Mouse (Mus musculus): ENCODE results near the gene Rora. TPM values are rescaled to one million over a fixed set of nuclear protein-coding genes. Genes with fewer than 3 reads are reported as not detected.
A peak's percentile ranks its signal among the peaks of the same experiment; 100 is the strongest.

Gene Rora
- polyA plus RNA-seq, 1 experiment from 2014 or later, result 6.0 TPM

- Histone ChIP-seq H3K9ac (no peak overlapping the region), H3K27ac (replicated peaks) (no peak overlapping the region), H3K4me2 (no peak overlapping the region), H3K4me1 (replicated peaks) (no peaks in the 10 kb centered on the region), H3K36me3 (replicated peaks) (no peaks in the 10 kb centered on the region), H3K27me3 (no peaks in the 10 kb centered on the region), H3K4me3 (replicated peaks) (no peak overlapping the region), H3K9me3 (replicated peaks) (no peaks in the 10 kb centered on the region)
- no peak for ATAC-seq (ENCODE audit: insufficient read depth)
- WGBS (ENCODE audit: insufficient replicate concordance), result 53% methylated on average over 10 of the region's 10 CpGs
These were observed 623.7 kb downstream of the Rora start for GRCm38 (mm10) chr9:69277256-69277655.

- Histone ChIP-seq H3K27me3 (peaks cover 16% of the 10 kb centered on the region), H3K4me3 (replicated peaks) (no peak overlapping the region), H3K9me3 (replicated peaks) (no peaks in the 10 kb centered on the region), H3K4me1 (replicated peaks) (no peaks in the 10 kb centered on the region), H3K9ac (no peak overlapping the region), H3K36me3 (replicated peaks) (no peaks in the 10 kb centered on the region), H3K4me2 (no peak overlapping the region), H3K27ac (replicated peaks) (no peak overlapping the region)
- no peak for ATAC-seq (ENCODE audit: insufficient read depth)
- 61% methylated on average over 3 of the region's 3 CpGs for WGBS (ENCODE audit: insufficient replicate concordance)
These were observed 631.4 kb downstream of the Rora start for GRCm38 (mm10) chr9:69285011-69285410.

GRCm38 (mm10) chr9:69288113-69288512, 634.5 kb downstream of the Rora start:
- no peak for ATAC-seq (ENCODE audit: insufficient read depth)
- Histone ChIP-seq H3K27me3 (peaks cover 47% of the 10 kb centered on the region), H3K27ac (replicated peaks) (no peak overlapping the region), H3K4me1 (replicated peaks) (0 out of 2 replicates have a peak, but pooled peaks cover 3% of the 10 kb centered on the region), H3K4me3 (replicated peaks) (no peak overlapping the region), H3K4me2 (no peak overlapping the region), H3K9me3 (replicated peaks) (no peaks in the 10 kb centered on the region), H3K9ac (no peak overlapping the region), H3K36me3 (replicated peaks) (no peaks in the 10 kb centered on the region)
- WGBS (ENCODE audit: insufficient replicate concordance), result 43% methylated on average over 1 of the region's 1 CpGs

GRCm38 (mm10) chr9:69288586-69288985, 635.0 kb downstream of the Rora start:
- H3K4me2 ChIP-seq, result peak overlapping the region; percentile 69; the same call in 1 of the 2 replicates
- H3K4me3 ChIP-seq (replicated peaks), result no peak overlapping the region
- 40% methylated on average over 5 of the region's 5 CpGs for WGBS (ENCODE audit: insufficient replicate concordance)
- no peaks in the 10 kb centered on the region for H3K9me3 ChIP-seq (replicated peaks)
- no peak overlapping the region for H3K27ac ChIP-seq (replicated peaks)
- H3K36me3 ChIP-seq (replicated peaks), result no peaks in the 10 kb centered on the region
- 0 out of 2 replicates have a peak, but pooled peaks cover 3% of the 10 kb centered on the region for H3K4me1 ChIP-seq (replicated peaks)
- no peak for ATAC-seq (ENCODE audit: insufficient read depth)
- H3K27me3 ChIP-seq, result peaks cover 51% of the 10 kb centered on the region
- no peak overlapping the region for H3K9ac ChIP-seq

- Histone ChIP-seq H3K27ac (replicated peaks) (peak overlapping the region; percentile 59; the same call in 1 of the 2 replicates), H3K4me1 (replicated peaks) (0 out of 2 replicates have a peak, but pooled peaks cover 3% of the 10 kb centered on the region), H3K4me3 (replicated peaks) (peak overlapping the region; percentile 59), H3K4me2 (peak overlapping the region; percentile 69), H3K27me3 (peaks cover 51% of the 10 kb centered on the region), H3K9me3 (replicated peaks) (no peaks in the 10 kb centered on the region), H3K36me3 (replicated peaks) (no peaks in the 10 kb centered on the region), H3K9ac (peak overlapping the region; percentile 37)
- peak; percentile 82 for ATAC-seq (ENCODE audit: insufficient read depth)
- under 1% methylated on average over 58 of the region's 59 CpGs for WGBS (ENCODE audit: insufficient replicate concordance)
These were observed 635.8 kb downstream of the Rora start for GRCm38 (mm10) chr9:69289056-69290017.

- peak; percentile 20; the same call in 1 of the 2 replicates for ATAC-seq (ENCODE audit: insufficient read depth)
- 1% methylated on average over 72 of the region's 73 CpGs for WGBS (ENCODE audit: insufficient replicate concordance)
- H3K27me3 ChIP-seq, result peaks cover 51% of the 10 kb centered on the region
- H3K27ac ChIP-seq (replicated peaks), result peak overlapping the region; percentile 59
- peak overlapping the region; percentile 69 for H3K4me2 ChIP-seq
- H3K36me3 ChIP-seq (replicated peaks), result no peaks in the 10 kb centered on the region
- peak overlapping the region; percentile 59 for H3K4me3 ChIP-seq (replicated peaks)
- 0 out of 2 replicates have a peak, but pooled peaks cover 3% of the 10 kb centered on the region for H3K4me1 ChIP-seq (replicated peaks)
- H3K9ac ChIP-seq, result peak overlapping the region; percentile 37
- H3K9me3 ChIP-seq (replicated peaks), result no peaks in the 10 kb centered on the region
These were observed 636.7 kb downstream of the Rora start for GRCm38 (mm10) chr9:69290018-69290880.

GRCm38 (mm10) chr9:69290881-69291450, 637.4 kb downstream of the Rora start:
- 0 out of 2 replicates have a peak, but pooled peaks cover 3% of the 10 kb centered on the region for H3K4me1 ChIP-seq (replicated peaks)
- no peaks in the 10 kb centered on the region for H3K36me3 ChIP-seq (replicated peaks)
- no peaks in the 10 kb centered on the region for H3K9me3 ChIP-seq (replicated peaks)
- peak overlapping the region; percentile 69 for H3K4me2 ChIP-seq
- peak overlapping the region; percentile 59 for H3K4me3 ChIP-seq (replicated peaks)
- H3K9ac ChIP-seq, result 0 out of 2 replicates have a peak overlapping the region, but pooled peaks have one; percentile 37
- H3K27me3 ChIP-seq, result peaks cover 51% of the 10 kb centered on the region
- H3K27ac ChIP-seq (replicated peaks), result peak overlapping the region; percentile 59
- no peak for ATAC-seq (ENCODE audit: insufficient read depth)
- under 1% methylated on average over 29 of the region's 29 CpGs for WGBS (ENCODE audit: insufficient replicate concordance)

- 7% methylated on average over 13 of the region's 13 CpGs for WGBS (ENCODE audit: insufficient replicate concordance)
- peaks cover 51% of the 10 kb centered on the region for H3K27me3 ChIP-seq
- H3K36me3 ChIP-seq (replicated peaks), result no peaks in the 10 kb centered on the region
- ATAC-seq (ENCODE audit: insufficient read depth), result no peak
- H3K4me3 ChIP-seq (replicated peaks), result peak overlapping the region; percentile 59
- 0 out of 2 replicates have a peak, but pooled peaks cover 3% of the 10 kb centered on the region for H3K4me1 ChIP-seq (replicated peaks)
- H3K27ac ChIP-seq (replicated peaks), result no peak overlapping the region
- H3K9ac ChIP-seq, result no peak overlapping the region
- no peaks in the 10 kb centered on the region for H3K9me3 ChIP-seq (replicated peaks)
- peak overlapping the region; percentile 69 for H3K4me2 ChIP-seq
These were observed 637.9 kb downstream of the Rora start for GRCm38 (mm10) chr9:69291451-69291850.

GRCm38 (mm10) chr9:69292353-69292752, 638.8 kb downstream of the Rora start:
- no peak overlapping the region for H3K4me3 ChIP-seq (replicated peaks)
- H3K4me2 ChIP-seq, result no peak overlapping the region
- no peaks in the 10 kb centered on the region for H3K36me3 ChIP-seq (replicated peaks)
- no peak overlapping the region for H3K9ac ChIP-seq
- WGBS (ENCODE audit: insufficient replicate concordance), result 49% methylated on average over 5 of the region's 5 CpGs
- peaks cover 51% of the 10 kb centered on the region for H3K27me3 ChIP-seq
- H3K9me3 ChIP-seq (replicated peaks), result no peaks in the 10 kb centered on the region
- H3K27ac ChIP-seq (replicated peaks), result no peak overlapping the region
- H3K4me1 ChIP-seq (replicated peaks), result 0 out of 2 replicates have a peak, but pooled peaks cover 3% of the 10 kb centered on the region
- no peak for ATAC-seq (ENCODE audit: insufficient read depth)

GRCm38 (mm10) chr9:69292776-69293687, 639.4 kb downstream of the Rora start:
- Histone ChIP-seq H3K4me3 (replicated peaks) (no peak overlapping the region), H3K9me3 (replicated peaks) (no peaks in the 10 kb centered on the region), H3K4me2 (no peak overlapping the region), H3K4me1 (replicated peaks) (0 out of 2 replicates have a peak, but pooled peaks cover 3% of the 10 kb centered on the region), H3K27ac (replicated peaks) (no peak overlapping the region), H3K27me3 (peaks cover 51% of the 10 kb centered on the region), H3K9ac (no peak overlapping the region), H3K36me3 (replicated peaks) (no peaks in the 10 kb centered on the region)
- 72% methylated on average over 12 of the region's 12 CpGs for WGBS (ENCODE audit: insufficient replicate concordance)
- no peak for ATAC-seq (ENCODE audit: insufficient read depth)

All from liver, embryonic 15.5 days (tissue).